Mouse (Mus musculus): Measurements from ENCODE around the gene Stra6. TPM values are rescaled to one million over a fixed set of nuclear protein-coding genes. Genes with fewer than 3 reads are reported as not detected.

Gene Stra6
- not detected in 2 replicates for total RNA-seq (2014; rRNA removed)
- not detected in 2 replicates for polyA plus RNA-seq (2012; rRNA removed)

DNA sequence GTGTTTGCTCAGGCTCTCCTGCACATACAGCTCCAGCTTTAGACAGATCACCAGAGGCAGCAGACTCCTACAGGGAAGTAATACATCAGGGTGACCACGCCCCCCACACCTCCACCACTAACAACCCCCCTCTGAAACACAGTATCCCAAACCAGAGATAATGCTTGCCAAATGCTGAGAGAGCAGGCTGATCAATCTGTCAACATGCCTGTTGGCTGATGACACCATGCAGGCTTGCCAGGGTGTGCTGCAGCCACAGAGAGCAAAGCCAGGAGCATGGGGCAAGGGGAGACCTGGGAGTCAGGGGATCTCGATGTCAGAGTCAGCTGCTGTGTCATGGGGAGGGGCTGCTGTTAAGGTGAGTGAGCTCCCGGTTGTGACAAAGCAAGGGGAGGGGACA is at the start of gene Stra6:
Stra6 (plus strand) TSS at position 258 of the 400 bp plus-strand sequence.
- Histone ChIP-seq H3K36me3 (ENCODE audit: control insufficient read depth, insufficient read depth, low read length) (no peaks in the 10 kb centered on the region), H3K4me1 (ENCODE audit: control insufficient read depth, insufficient read depth, low read length) (no peaks in the 10 kb centered on the region), H3K27ac (replicated peaks; ENCODE audit: insufficient read depth, low read depth, low read length) (no peak within 1 kb of the TSS), H3K9ac (ENCODE audit: low read depth, low read length) (no peak within 1 kb of the TSS), H3K79me2 (ENCODE audit: control insufficient read depth, insufficient read depth, low read length) (no peaks in the 10 kb centered on the region), H3K4me3 (ENCODE audit: insufficient read depth, low read depth, low read length) (no peak within 1 kb of the TSS), H3K27me3 (ENCODE audit: control insufficient read depth, insufficient read depth, low read length) (peaks cover 3% of the 10 kb centered on the region; the same call in 1 of the 2 replicates)
- no peak for DNase-seq (ENCODE audit: extremely low read depth, low read depth, low spot score)
- no peak for TF ChIP-seq POLR2A (IDR thresholded peaks at IDR 0.05; ENCODE audit: extremely low read depth, insufficient read depth, low read length)
- TF ChIP-seq CTCF (IDR thresholded peaks at IDR 0.05; ENCODE audit: low read depth, low read length): no peak
- 6% methylated on average over 3 of the region's 3 CpGs for WGBS

GRCm38 (mm10) chr9:58014393-58015160 is 49.0 kb upstream of the Stra6 start:
- H3K9ac ChIP-seq (ENCODE audit: low read depth, low read length): no peak overlapping the region
- H3K27ac ChIP-seq (replicated peaks; ENCODE audit: insufficient read depth, low read depth, low read length): no peak overlapping the region
- no peak for DNase-seq (ENCODE audit: extremely low read depth, low read depth, low spot score)
- no peaks in the 10 kb centered on the region for H3K36me3 ChIP-seq (ENCODE audit: control insufficient read depth, insufficient read depth, low read length)
- no peaks in the 10 kb centered on the region for H3K4me1 ChIP-seq (ENCODE audit: control insufficient read depth, insufficient read depth, low read length)
- 67% methylated on average over 8 of the region's 8 CpGs for WGBS
- H3K4me3 ChIP-seq (ENCODE audit: insufficient read depth, low read depth, low read length): no peak overlapping the region
- TF ChIP-seq POLR2A (IDR thresholded peaks at IDR 0.05; ENCODE audit: extremely low read depth, insufficient read depth, low read length) (no peak), CTCF (IDR thresholded peaks at IDR 0.05; ENCODE audit: low read depth, low read length) (no peak)
- H3K79me2 ChIP-seq (ENCODE audit: control insufficient read depth, insufficient read depth, low read length): no peaks in the 10 kb centered on the region
- no peaks in the 10 kb centered on the region for H3K27me3 ChIP-seq (ENCODE audit: control insufficient read depth, insufficient read depth, low read length)

- Histone ChIP-seq H3K4me3 (ENCODE audit: insufficient read depth, low read depth, low read length) (no peak overlapping the region), H3K36me3 (ENCODE audit: control insufficient read depth, insufficient read depth, low read length) (no peaks in the 10 kb centered on the region), H3K27ac (replicated peaks; ENCODE audit: insufficient read depth, low read depth, low read length) (no peak overlapping the region), H3K9ac (ENCODE audit: low read depth, low read length) (no peak overlapping the region), H3K4me1 (ENCODE audit: control insufficient read depth, insufficient read depth, low read length) (no peaks in the 10 kb centered on the region), H3K27me3 (ENCODE audit: control insufficient read depth, insufficient read depth, low read length) (no peaks in the 10 kb centered on the region), H3K79me2 (ENCODE audit: control insufficient read depth, insufficient read depth, low read length) (no peaks in the 10 kb centered on the region)
- WGBS: 86% methylated on average over 6 of the region's 6 CpGs
- TF ChIP-seq CTCF (IDR thresholded peaks at IDR 0.05; ENCODE audit: low read depth, low read length): no peak
- no peak for TF ChIP-seq POLR2A (IDR thresholded peaks at IDR 0.05; ENCODE audit: extremely low read depth, insufficient read depth, low read length)
- no peak for DNase-seq (ENCODE audit: extremely low read depth, low read depth, low spot score)
These were observed 47.7 kb upstream of the Stra6 start for GRCm38 (mm10) chr9:58015856-58016255.

GRCm38 (mm10) chr9:58016962-58017361 is 46.6 kb upstream of the Stra6 start:
- DNase-seq (ENCODE audit: extremely low read depth, low read depth, low spot score): no peak
- TF ChIP-seq POLR2A (IDR thresholded peaks at IDR 0.05; ENCODE audit: extremely low read depth, insufficient read depth, low read length) (no peak), CTCF (IDR thresholded peaks at IDR 0.05; ENCODE audit: low read depth, low read length) (no peak)
- H3K4me3 ChIP-seq (ENCODE audit: insufficient read depth, low read depth, low read length): no peak overlapping the region
- no peaks in the 10 kb centered on the region for H3K4me1 ChIP-seq (ENCODE audit: control insufficient read depth, insufficient read depth, low read length)
- H3K79me2 ChIP-seq (ENCODE audit: control insufficient read depth, insufficient read depth, low read length): no peaks in the 10 kb centered on the region
- 70% methylated on average over 3 of the region's 3 CpGs for WGBS
- H3K27me3 ChIP-seq (ENCODE audit: control insufficient read depth, insufficient read depth, low read length): no peaks in the 10 kb centered on the region
- no peak overlapping the region for H3K9ac ChIP-seq (ENCODE audit: low read depth, low read length)
- H3K27ac ChIP-seq (replicated peaks; ENCODE audit: insufficient read depth, low read depth, low read length): no peak overlapping the region
- no peaks in the 10 kb centered on the region for H3K36me3 ChIP-seq (ENCODE audit: control insufficient read depth, insufficient read depth, low read length)

- no peak for DNase-seq (ENCODE audit: extremely low read depth, low read depth, low spot score)
These were observed 45.2 kb upstream of the Stra6 start for GRCm38 (mm10) chr9:58018385-58018784.

DNA sequence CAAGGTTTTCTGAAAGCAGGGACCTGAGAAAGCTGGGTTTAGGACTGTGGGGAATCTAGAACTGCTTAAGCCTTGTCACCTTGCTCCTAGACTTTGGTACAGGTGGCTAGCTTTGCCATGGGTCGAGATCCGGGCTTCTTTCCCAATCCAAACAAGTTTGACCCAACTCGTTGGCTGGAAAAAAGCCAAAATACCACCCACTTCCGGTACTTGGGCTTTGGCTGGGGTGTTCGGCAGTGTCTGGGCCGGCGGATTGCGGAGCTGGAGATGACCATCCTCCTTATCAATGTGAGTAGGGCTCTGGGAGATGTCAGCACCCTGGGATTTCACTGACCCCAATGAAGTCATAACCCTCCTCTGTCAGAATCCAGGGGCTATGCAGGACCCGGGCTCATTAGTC is 37.6 kb upstream of the Stra6 start:
- Histone ChIP-seq H3K4me3 (ENCODE audit: insufficient read depth, low read depth, low read length) (no peak overlapping the region), H3K27ac (replicated peaks; ENCODE audit: insufficient read depth, low read depth, low read length) (no peak overlapping the region), H3K4me1 (ENCODE audit: control insufficient read depth, insufficient read depth, low read length) (no peaks in the 10 kb centered on the region), H3K27me3 (ENCODE audit: control insufficient read depth, insufficient read depth, low read length) (no peaks in the 10 kb centered on the region), H3K36me3 (ENCODE audit: control insufficient read depth, insufficient read depth, low read length) (no peaks in the 10 kb centered on the region), H3K9ac (ENCODE audit: low read depth, low read length) (no peak overlapping the region), H3K79me2 (ENCODE audit: control insufficient read depth, insufficient read depth, low read length) (no peaks in the 10 kb centered on the region)
- TF ChIP-seq POLR2A (IDR thresholded peaks at IDR 0.05; ENCODE audit: extremely low read depth, insufficient read depth, low read length): no peak
- TF ChIP-seq CTCF (IDR thresholded peaks at IDR 0.05; ENCODE audit: low read depth, low read length): no peak
- no peak for DNase-seq (ENCODE audit: extremely low read depth, low read depth, low spot score)
- WGBS: 60% methylated on average over 9 of the region's 9 CpGs

More at GRCm38 (mm10) chr9:58018385-58018784, 45.2 kb upstream of the Stra6 start:
- WGBS: 82% methylated on average over 5 of the region's 5 CpGs
- no peaks in the 10 kb centered on the region for H3K36me3 ChIP-seq (ENCODE audit: control insufficient read depth, insufficient read depth, low read length)
- H3K27ac ChIP-seq (replicated peaks; ENCODE audit: insufficient read depth, low read depth, low read length): no peak overlapping the region
- H3K4me1 ChIP-seq (ENCODE audit: control insufficient read depth, insufficient read depth, low read length): no peaks in the 10 kb centered on the region
- H3K9ac ChIP-seq (ENCODE audit: low read depth, low read length): no peak overlapping the region
- H3K4me3 ChIP-seq (ENCODE audit: insufficient read depth, low read depth, low read length): no peak overlapping the region
- H3K27me3 ChIP-seq (ENCODE audit: control insufficient read depth, insufficient read depth, low read length): no peaks in the 10 kb centered on the region
- TF ChIP-seq CTCF (IDR thresholded peaks at IDR 0.05; ENCODE audit: low read depth, low read length) (no peak), POLR2A (IDR thresholded peaks at IDR 0.05; ENCODE audit: extremely low read depth, insufficient read depth, low read length) (no peak)
- H3K79me2 ChIP-seq (ENCODE audit: control insufficient read depth, insufficient read depth, low read length): no peaks in the 10 kb centered on the region

Data from liver, adult 2 months (tissue).